In the genomic region with DNA sequence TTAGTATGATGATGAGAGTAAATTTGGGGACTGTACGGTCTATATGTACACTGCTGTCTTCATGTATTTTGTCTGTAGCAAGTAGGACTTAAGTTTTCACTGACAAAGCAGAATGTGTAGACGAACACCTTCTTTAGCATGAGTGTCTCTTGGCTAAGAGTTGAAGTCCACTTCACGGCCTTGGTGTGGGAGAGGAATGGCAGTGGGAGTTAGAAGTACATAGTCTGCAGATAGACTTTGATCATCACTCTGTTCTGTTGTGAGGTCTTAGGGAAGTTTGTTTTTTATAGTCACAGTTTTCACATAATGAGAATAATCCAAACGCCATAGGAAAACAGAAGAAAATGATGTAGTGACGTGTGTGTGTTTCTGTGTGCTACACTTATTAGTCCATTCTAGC, we compare ENCODE assay signal across 24 mouse cellular contexts.
"Had no signal": no experiment of that assay in that cellular context is flagged by ENCODE, and none has a peak within 500 bp of the region (broad histone marks: within the 10 kb centered on the region; RNA-seq: fewer than 3 reads in every experiment).

No protein-coding gene starts in this region.

- H3K27me3 ChIP-seq: heart, embryonic 13.5 days; heart, embryonic 15.5 days; hindbrain, embryonic 13.5 days; hindbrain, embryonic 15.5 days; limb, embryonic 12.5 days; liver, embryonic 12.5 days had no signal

- DNase-seq: gastrocnemius, adult 2 months; gastrocnemius, postnatal 10 days; gastrocnemius, postnatal 25 days; heart, adult 18-20 months; heart, postnatal 14 days; heart, postnatal 36 days; kidney, adult 18-20 months; kidney, adult 8-10 months; kidney, postnatal 10 days; kidney, postnatal 25 days; kidney, postnatal 4 days; liver had no signal

- H3K9ac ChIP-seq: heart, embryonic 13.5 days; heart, embryonic 15.5 days; hindbrain, embryonic 13.5 days; hindbrain, embryonic 15.5 days; limb, embryonic 12.5 days; liver, embryonic 12.5 days; liver, embryonic 14.5 days had no signal

- H3K4me1 ChIP-seq: heart, embryonic 10.5 days; limb, embryonic 10.5 days; limb, embryonic 12.5 days had no signal

- H3K4me3 ChIP-seq: gastrocnemius, adult 2 months; heart, embryonic 10.5 days; heart, embryonic 13.5 days; heart, embryonic 15.5 days; hindbrain, embryonic 13.5 days; hindbrain, embryonic 15.5 days; layer of hippocampus, adult 2 months; left cerebral cortex, adult 2 months; limb, embryonic 10.5 days; limb, embryonic 12.5 days; liver, embryonic 12.5 days had no signal

- H3K4me2 ChIP-seq: heart, embryonic 13.5 days; heart, embryonic 15.5 days; hindbrain, embryonic 13.5 days; hindbrain, embryonic 15.5 days; limb, embryonic 12.5 days; liver, embryonic 12.5 days had no signal

- H3K36me3 ChIP-seq: heart, embryonic 15.5 days; hindbrain, embryonic 15.5 days; limb, embryonic 12.5 days; liver, embryonic 12.5 days had no signal

- H3K9me3 ChIP-seq: heart, embryonic 10.5 days; heart, embryonic 13.5 days; heart, embryonic 15.5 days; hindbrain, embryonic 13.5 days; hindbrain, embryonic 15.5 days; limb, embryonic 10.5 days; limb, embryonic 12.5 days; liver, embryonic 12.5 days had no signal

- H3K27ac ChIP-seq: gastrocnemius, adult 2 months; heart, embryonic 10.5 days; heart, embryonic 13.5 days; heart, embryonic 15.5 days; hindbrain, embryonic 13.5 days; hindbrain, embryonic 15.5 days; hindbrain, postnatal 0 days; layer of hippocampus, adult 2 months; left cerebral cortex, adult 2 months; limb, embryonic 10.5 days; limb, embryonic 12.5 days; liver, embryonic 12.5 days; liver, embryonic 14.5 days had no signal

- ATAC-seq: hindbrain, postnatal 0 days; liver, embryonic 12.5 days had no signal
